Mouse (Mus musculus) erythroid progenitor cell, adult 5-6 weeks (primary cell): Measurements from ENCODE around the gene Scg2. TPM values are rescaled to one million over a fixed set of nuclear protein-coding genes. Genes with fewer than 3 reads are reported as not detected.

Source experiments
- ATAC-seq: replicated peaks from 2 replicates; pipeline ENCODE4 v1.8.0; 2016; ENCODE audit warnings: moderate number of reproducible peaks, mild to moderate bottlenecking, moderate TSS enrichment, inconsistent platforms; ENCODE audit not compliant: poor library complexity, low FRiP score, severe bottlenecking
- total RNA-seq, 2 experiments: library from RNA; stranded (forward) in 1 of 2; stranded (reverse) in 1 of 2; fragments of 150-400 nt in 1 of 2; fragments of 186-747, 209-891 nt in 1 of 2; gene quantifications; 2 replicates each; pipeline versions ENCODE4 v1.2.3 to v1.2.4; 2015 to 2017; ENCODE audit warnings: low replicate concordance in 2 of 2

The Scg2 gene
- total RNA-seq (2015; ENCODE audit: low replicate concordance) = not detected in 2 replicates
- not detected in 2 replicates for total RNA-seq (2017; ENCODE audit: low replicate concordance)

- no peak for ATAC-seq
These were observed at the start of gene Scg2 for GRCm38 (mm10) chr1:79439609-79440308. Gene Scg2 (minus strand): TSS chr1:79440120.

GRCm38 (mm10) chr1:79485546-79485945, 45.6 kb upstream of the Scg2 start:
- no peak for ATAC-seq

- ATAC-seq = no peak
These were observed 30.9 kb upstream of the Scg2 start for GRCm38 (mm10) chr1:79470856-79471255.

GRCm38 (mm10) chr1:79469871-79470270, 30.0 kb upstream of the Scg2 start:
- ATAC-seq = no peak

- no peak for ATAC-seq
These were observed 26.7 kb upstream of the Scg2 start for GRCm38 (mm10) chr1:79466585-79466984.

- no peak for ATAC-seq
These were observed 18.6 kb upstream of the Scg2 start for GRCm38 (mm10) chr1:79458558-79458957.

GRCm38 (mm10) chr1:79454164-79454563, 14.2 kb upstream of the Scg2 start:
- no peak for ATAC-seq

GRCm38 (mm10) chr1:79452339-79452738, 12.4 kb upstream of the Scg2 start:
- no peak for ATAC-seq

GRCm38 (mm10) chr1:79450343-79451021, 10.6 kb upstream of the Scg2 start:
- ATAC-seq = no peak

GRCm38 (mm10) chr1:79449943-79450342, 10.0 kb upstream of the Scg2 start:
- ATAC-seq = no peak

- no peak for ATAC-seq
These were observed 5.7 kb upstream of the Scg2 start for GRCm38 (mm10) chr1:79445586-79445985.

- ATAC-seq = no peak
These were observed 2.2 kb downstream of the Scg2 start for GRCm38 (mm10) chr1:79437755-79438154.

- no peak for ATAC-seq
These were observed 3.2 kb downstream of the Scg2 start for GRCm38 (mm10) chr1:79436671-79437070.

- ATAC-seq = no peak
These were observed 10.9 kb downstream of the Scg2 start for GRCm38 (mm10) chr1:79429058-79429457.

GRCm38 (mm10) chr1:79415496-79415895, 24.4 kb downstream of the Scg2 start:
- ATAC-seq = no peak

GRCm38 (mm10) chr1:79406337-79406942, 33.5 kb downstream of the Scg2 start:
- no peak for ATAC-seq

- no peak for ATAC-seq
These were observed 38.6 kb downstream of the Scg2 start for GRCm38 (mm10) chr1:79401090-79402012.

GRCm38 (mm10) chr1:79400284-79400683, 39.6 kb downstream of the Scg2 start:
- ATAC-seq = no peak
